In the genomic region with DNA sequence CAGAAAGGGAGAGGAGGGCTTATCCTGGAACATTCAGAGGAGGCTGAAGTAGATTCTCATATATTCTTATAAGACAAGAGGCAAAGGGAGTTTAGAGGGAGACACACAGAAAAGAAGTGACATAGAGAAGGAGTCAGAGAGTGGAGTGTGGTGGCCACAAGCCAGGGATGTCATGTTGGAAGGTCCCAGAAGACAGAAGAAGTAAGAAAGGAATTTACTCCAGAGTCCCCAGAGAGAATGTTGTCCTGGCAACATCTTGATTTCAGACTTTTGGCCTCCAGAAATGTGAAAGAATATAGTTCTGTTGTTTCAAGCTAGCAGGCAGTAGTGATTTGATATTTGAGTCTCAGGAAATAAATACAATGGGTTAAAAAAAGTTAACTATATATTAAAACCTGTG, we compare ENCODE assay signal across 23 mouse cellular contexts. TPM values are rescaled to one million over a fixed set of nuclear protein-coding genes. Genes with fewer than 3 reads are reported as not detected.
DNase-seq lines count a peak whose midpoint lies in the region; ATAC-seq and TF ChIP-seq lines count a peak whose summit lies in the region.
"Had no signal": no experiment of that assay in that cellular context is flagged by ENCODE, and none has a peak within 500 bp of the region (broad histone marks: within the 10 kb centered on the region; RNA-seq: fewer than 3 reads in every experiment).

No protein-coding gene starts in this region.

- no peaks in the 10 kb centered on the region for H3K36me3 ChIP-seq in embryonic facial prominence, embryonic 14.5 days (ENCODE audit: control insufficient read depth, insufficient read depth, low read length)
- no peaks in the 10 kb centered on the region for H3K36me3 ChIP-seq in embryonic facial prominence, embryonic 10.5 days (replicated peaks)
- H3K36me3 ChIP-seq in lung, embryonic 14.5 days (ENCODE audit: insufficient read depth), result no peaks in the 10 kb centered on the region
- H3K36me3 ChIP-seq: embryonic facial prominence, embryonic 12.5 days; forebrain, embryonic 12.5 days; hindbrain, embryonic 12.5 days had no signal

- no peak for ATAC-seq in embryonic facial prominence, embryonic 14.5 days (ENCODE audit: low read depth)
- ATAC-seq in lung, embryonic 14.5 days (ENCODE audit: insufficient read depth), result no peak
- ATAC-seq: activated CD4-positive, CD25-positive, alpha-beta regulatory T cell, adult 4 months; forebrain, embryonic 16.5 days; hindbrain, embryonic 16.5 days; inflammation-experienced regulatory T-cells, adult 6 months; intestine, postnatal 0 days; Patski had no signal

- H3K27ac ChIP-seq in embryonic facial prominence, embryonic 14.5 days (replicated peaks; ENCODE audit: low read depth, low read length), result no peak overlapping the region
- H3K27ac ChIP-seq in embryonic facial prominence, embryonic 10.5 days (replicated peaks), result no peak overlapping the region
- H3K27ac ChIP-seq in lung, embryonic 14.5 days (ENCODE audit: low read depth), result no peak overlapping the region
- H3K27ac ChIP-seq: embryonic facial prominence, embryonic 12.5 days; forebrain, embryonic 12.5 days; hindbrain, embryonic 12.5 days had no signal

- DNase-seq in embryonic facial prominence, embryonic 14.5 days (ENCODE audit: low spot score), result peak; percentile 18
- no peak for DNase-seq in embryonic facial prominence, embryonic 10.5 days (ENCODE audit: low spot score)
- DNase-seq in heart, adult 8-10 months (ENCODE audit: low spot score), result peak; percentile 11
- DNase-seq in heart, postnatal 25 days (ENCODE audit: low spot score), result no peak
- DNase-seq in lung, embryonic 14.5 days, result peak; percentile 23
- DNase-seq in lung, postnatal 25 days (ENCODE audit: low spot score), result no peak
- no peak for DNase-seq in urinary bladder, postnatal 14 days (ENCODE audit: low spot score)
- DNase-seq: adrenal gland, adult 8-10 months; cerebellum, adult 11 months; cerebellum, adult 8-10 months; cerebellum, postnatal 14 days; embryo, embryonic 11 days had no signal

- no peak for TF ChIP-seq CTCF in lung, embryonic 14.5 days (IDR thresholded peaks at IDR 0.05; ENCODE audit: low read depth)

- no peak overlapping the region for H3K4me2 ChIP-seq in embryonic facial prominence, embryonic 14.5 days (ENCODE audit: low read depth, low read length)
- no peak overlapping the region for H3K4me2 ChIP-seq in lung, embryonic 14.5 days
- H3K4me2 ChIP-seq: embryonic facial prominence, embryonic 12.5 days; forebrain, embryonic 12.5 days; hindbrain, embryonic 12.5 days had no signal

- no peak overlapping the region for H3K4me3 ChIP-seq in embryonic facial prominence, embryonic 14.5 days (ENCODE audit: low read depth, low read length)
- H3K4me3 ChIP-seq in embryonic facial prominence, embryonic 10.5 days, result no peak overlapping the region
- H3K4me3 ChIP-seq in lung, embryonic 14.5 days (ENCODE audit: low read depth, low read length), result no peak overlapping the region
- H3K4me3 ChIP-seq: embryonic facial prominence, embryonic 12.5 days; forebrain, embryonic 12.5 days; hindbrain, embryonic 12.5 days had no signal

- H3K4me1 ChIP-seq in embryonic facial prominence, embryonic 14.5 days (ENCODE audit: control insufficient read depth, insufficient read depth, low read length), result no peaks in the 10 kb centered on the region
- no peaks in the 10 kb centered on the region for H3K4me1 ChIP-seq in embryonic facial prominence, embryonic 10.5 days
- H3K4me1 ChIP-seq in lung, embryonic 14.5 days (ENCODE audit: insufficient read depth), result no peaks in the 10 kb centered on the region
- H3K4me1 ChIP-seq: embryonic facial prominence, embryonic 12.5 days; hindbrain, embryonic 12.5 days had no signal

- intact Hi-C loops in heart, postnatal 25 days (cut with DNase I), result no loop called here

- no peaks in the 10 kb centered on the region for H3K27me3 ChIP-seq in embryonic facial prominence, embryonic 14.5 days (replicated peaks; ENCODE audit: control insufficient read depth, insufficient read depth, low read length)
- no peaks in the 10 kb centered on the region for H3K27me3 ChIP-seq in embryonic facial prominence, embryonic 10.5 days (replicated peaks; ENCODE audit: low read depth, poor library complexity, severe bottlenecking)
- no peaks in the 10 kb centered on the region for H3K27me3 ChIP-seq in lung, embryonic 14.5 days (ENCODE audit: insufficient read depth, low read length)
- H3K27me3 ChIP-seq: CH12.LX; embryonic facial prominence, embryonic 12.5 days; forebrain, embryonic 12.5 days; hindbrain, embryonic 12.5 days; Patski had no signal

- H3K9me3 ChIP-seq in embryonic facial prominence, embryonic 14.5 days (ENCODE audit: control insufficient read depth, low read length), result no peaks in the 10 kb centered on the region
- H3K9me3 ChIP-seq in embryonic facial prominence, embryonic 10.5 days, result no peaks in the 10 kb centered on the region
- no peaks in the 10 kb centered on the region for H3K9me3 ChIP-seq in lung, embryonic 14.5 days (ENCODE audit: low read depth, low read length)
- H3K9me3 ChIP-seq: embryonic facial prominence, embryonic 12.5 days; forebrain, embryonic 12.5 days; hindbrain, embryonic 12.5 days had no signal

- no peak overlapping the region for H3K9ac ChIP-seq in embryonic facial prominence, embryonic 14.5 days (ENCODE audit: low read depth, low read length)
- H3K9ac ChIP-seq in lung, embryonic 14.5 days, result no peak overlapping the region
- H3K9ac ChIP-seq: embryonic facial prominence, embryonic 12.5 days; forebrain, embryonic 12.5 days; hindbrain, embryonic 12.5 days had no signal

RNA-seq across cellular contexts. Expression of a gene that starts 24.3 kb away (rescaled TPM):
- polyA plus RNA-seq in embryonic facial prominence, embryonic 14.5 days (2014; fragmentation: Nextera tagmentation; extraction: Ambion mirVana), result 285 and 303 TPM in 2 replicates
- polyA plus RNA-seq in embryonic facial prominence, embryonic 10.5 days (2016; fragmentation: Nextera tagmentation; extraction: Ambion mirVana), result 246 and 273 TPM in 2 replicates
- total RNA-seq in heart, adult 8-10 months (2022), result 100 to 1,000 TPM; 594 to 617 (median 604) TPM
- 100 to 1,000 TPM; 579 to 605 TPM for total RNA-seq in heart, postnatal 25 days (2021)
- 258 and 266 TPM in 2 replicates for polyA plus RNA-seq in lung, embryonic 14.5 days (2014; fragmentation: Nextera tagmentation; extraction: Ambion mirVana)

RNA-seq across cellular contexts. Expression of a gene that starts 46.4 kb away (rescaled TPM):
- 47.2 and 57.5 TPM in 2 replicates for polyA plus RNA-seq in embryonic facial prominence, embryonic 14.5 days (2014; fragmentation: Nextera tagmentation; extraction: Ambion mirVana)
- 9.4 and 10.7 TPM in 2 replicates for polyA plus RNA-seq in embryonic facial prominence, embryonic 10.5 days (2016; fragmentation: Nextera tagmentation; extraction: Ambion mirVana)
- 1 to 10 TPM in 1 of 4 experiments, under 1 TPM in 3; 0.33 to 1.2 (median 0.74) TPM for total RNA-seq in heart, adult 8-10 months (2022)
- total RNA-seq in heart, postnatal 25 days (2021), result 1 to 10 TPM in 1 of 2 experiments, under 1 TPM in 1; 0.57 to 1.1 TPM
- 1.8 TPM in 2 replicates for polyA plus RNA-seq in lung, embryonic 14.5 days (2014; fragmentation: Nextera tagmentation; extraction: Ambion mirVana)
- total RNA-seq: CH12.LX; common myeloid progenitor, adult 5-6 weeks had no signal

Comparison
In these comparisons a context has a peak if more than half of its experiments do, and no peak if none do; other contexts are left out.
1. DNase-seq: peak in embryonic facial prominence, embryonic 14.5 days (single experiment), heart, adult 8-10 months (single experiment) and lung, embryonic 14.5 days (single experiment); none in embryonic facial prominence, embryonic 10.5 days (single experiment), heart, postnatal 25 days (single experiment), lung, postnatal 25 days (single experiment) and urinary bladder, postnatal 14 days (single experiment).